Mouse (Mus musculus): ENCODE results near the gene Fgd6.

The Fgd6 gene

DNA sequence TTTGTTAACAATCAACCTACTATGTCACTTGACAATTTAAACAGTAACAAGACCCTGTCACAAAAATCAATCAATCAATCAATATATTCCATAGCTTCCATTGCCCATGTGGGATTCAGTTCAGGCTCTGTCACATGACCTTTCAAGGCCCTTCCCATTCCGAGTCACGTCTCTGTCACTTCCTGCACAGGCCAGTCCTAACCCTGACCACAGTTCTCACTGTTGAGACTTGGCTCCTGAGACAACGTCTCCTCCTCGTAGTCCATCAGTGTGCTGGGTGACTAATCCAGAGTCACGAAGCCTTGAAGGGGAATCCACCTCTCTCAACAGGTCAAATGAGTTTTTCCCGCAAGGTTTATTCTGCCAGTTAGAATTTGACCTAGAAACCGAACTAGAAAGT, 138.9 kb downstream of the Fgd6 start:
- DNase-seq (ENCODE audit: low read depth, low spot score): no peak

GRCm38 (mm10) chr10:94183199-94183598, 147.4 kb downstream of the Fgd6 start:
- no peak for DNase-seq (ENCODE audit: low read depth, low spot score)
